Mouse (Mus musculus) ES-CJ7 (cell line): ENCODE measurements around the gene Fhdc1.

Experiments used
- DNase-seq: peaks from one replicate; pipeline ENCODE4 v3.0.0; 2011; ENCODE audit warnings: low read depth, low spot score

Gene Fhdc1

DNA sequence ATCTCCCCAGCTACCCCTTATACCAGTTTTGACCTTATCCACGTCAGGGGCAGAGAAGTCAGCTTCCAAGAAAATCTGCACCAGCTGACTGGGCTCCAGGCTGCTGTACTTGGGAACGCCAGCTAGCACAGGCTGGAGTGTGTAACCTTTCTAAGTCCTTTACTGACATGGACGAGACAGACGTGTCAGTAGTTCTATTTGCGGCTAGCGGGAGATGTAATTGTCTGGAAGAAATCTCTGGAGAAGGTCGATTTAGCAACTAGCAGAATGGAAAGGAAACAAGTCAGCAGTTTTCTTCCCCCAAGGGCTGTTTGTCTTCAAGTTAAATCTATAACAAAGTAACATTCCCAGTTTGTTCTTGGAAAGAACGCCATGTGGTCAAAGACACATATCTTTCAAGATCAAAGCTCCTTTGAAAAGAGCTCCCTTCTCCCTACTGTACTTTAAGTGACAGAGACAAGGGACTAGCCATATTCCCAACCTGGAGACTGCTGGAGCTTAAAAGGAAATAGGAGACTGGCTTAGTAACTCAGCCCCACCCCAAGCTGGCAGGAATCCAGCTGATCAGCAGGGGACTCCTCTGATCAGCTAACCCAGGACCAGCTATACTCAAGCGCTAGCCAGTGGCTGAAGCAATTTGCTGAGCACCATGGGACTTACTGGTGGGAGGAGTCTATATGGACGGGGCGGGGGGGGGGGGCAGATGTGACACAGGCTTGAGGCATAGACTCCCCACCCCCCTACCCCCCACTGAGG, 44.8 kb downstream of the Fhdc1 start:
- DNase-seq = peak; percentile 45

DNA sequence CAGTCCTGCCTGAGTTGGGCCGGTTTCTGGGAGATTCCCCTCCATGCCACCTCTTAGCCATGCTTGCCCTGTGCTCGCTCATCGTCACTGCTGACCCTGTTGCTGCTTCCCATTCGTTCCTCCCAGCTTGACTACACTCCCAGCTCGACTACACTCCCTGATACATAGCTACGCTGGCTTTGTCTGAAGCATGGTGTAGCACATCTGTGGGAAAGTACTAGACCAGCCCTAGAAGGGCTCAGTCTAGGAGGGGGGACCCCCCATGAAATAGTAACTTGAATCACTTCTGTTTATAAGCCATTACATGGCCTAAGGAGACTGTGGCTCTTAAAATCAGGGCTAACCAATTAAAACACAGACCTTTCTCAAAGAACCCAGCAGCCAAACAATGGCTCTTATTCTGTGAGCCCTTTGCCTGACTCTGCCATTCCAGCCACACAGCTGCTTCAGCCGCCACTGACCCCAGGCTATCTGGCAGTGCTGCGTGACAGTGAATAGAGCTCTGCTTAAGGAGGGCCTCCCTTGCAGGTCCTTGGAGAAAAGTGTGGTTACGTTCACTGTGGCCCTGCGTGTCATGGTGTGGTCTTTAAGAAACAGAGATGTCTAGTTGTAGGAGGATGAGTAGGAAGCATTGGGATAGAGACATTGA, 47.3 kb downstream of the Fhdc1 start:
- no peak for DNase-seq

GRCm38 (mm10) chr3:84431257-84431656, 49.0 kb downstream of the Fhdc1 start:
- DNase-seq = no peak

- DNase-seq = no peak
Observed at GRCm38 (mm10) chr3:84430152-84430551, 50.1 kb downstream of the Fhdc1 start.

DNA sequence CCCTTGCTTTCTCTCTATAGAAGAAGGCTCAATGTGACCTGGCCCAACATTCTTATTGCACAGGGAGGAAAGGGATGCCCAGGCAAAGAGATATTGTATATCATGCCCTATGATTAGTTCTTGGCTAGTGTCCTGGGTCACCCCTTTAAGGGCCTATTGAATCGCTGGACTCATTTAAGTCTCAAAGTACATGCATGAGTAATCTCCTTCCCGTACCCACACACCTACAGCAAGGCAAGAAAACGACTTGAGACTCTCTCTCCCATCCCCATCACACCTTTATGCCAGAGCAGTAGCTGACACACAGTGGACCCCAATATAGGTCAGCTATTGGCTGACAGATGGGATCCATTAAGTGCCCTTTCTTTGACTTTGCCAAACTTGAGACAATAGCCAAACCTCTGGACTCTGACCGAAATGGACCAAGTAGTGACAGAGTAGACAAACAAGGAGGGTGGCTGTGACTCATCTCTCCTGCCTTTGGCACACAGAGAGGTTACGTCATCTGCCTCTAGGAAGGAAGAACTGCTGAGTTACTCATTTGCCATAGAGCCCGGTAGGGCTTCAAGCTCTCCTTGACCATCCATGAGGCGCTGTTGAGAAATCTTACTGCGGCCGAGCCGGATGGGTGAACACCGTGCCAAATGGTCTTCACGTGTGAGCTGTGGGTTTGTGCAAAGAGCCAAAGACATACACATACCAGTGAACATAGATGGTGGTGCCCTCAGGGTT, 51.1 kb downstream of the Fhdc1 start:
- DNase-seq = no peak

- DNase-seq = no peak
Observed at GRCm38 (mm10) chr3:84427779-84428178, 52.5 kb downstream of the Fhdc1 start.

DNA sequence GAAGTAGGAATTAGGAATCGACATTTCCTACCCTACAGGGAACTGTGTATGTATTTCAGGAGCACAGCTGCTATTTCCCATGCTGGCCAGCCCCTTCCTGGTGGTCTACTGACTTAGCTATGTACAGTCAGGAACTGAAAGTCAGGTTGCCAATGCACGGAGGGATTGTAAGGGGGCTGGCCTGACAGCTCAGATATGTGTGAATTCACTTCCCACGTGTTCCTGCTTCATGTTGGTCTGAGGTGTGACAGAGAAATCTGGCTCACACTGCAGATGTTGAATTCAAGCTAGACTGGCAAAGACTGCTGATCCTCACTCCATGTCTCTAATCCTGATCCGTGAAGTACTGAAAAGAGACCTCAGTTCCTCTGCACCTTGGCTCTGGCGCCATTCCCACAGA, 57.9 kb downstream of the Fhdc1 start:
- DNase-seq = no peak

GRCm38 (mm10) chr3:84413868-84414267, 66.4 kb downstream of the Fhdc1 start:
- no peak for DNase-seq

DNA sequence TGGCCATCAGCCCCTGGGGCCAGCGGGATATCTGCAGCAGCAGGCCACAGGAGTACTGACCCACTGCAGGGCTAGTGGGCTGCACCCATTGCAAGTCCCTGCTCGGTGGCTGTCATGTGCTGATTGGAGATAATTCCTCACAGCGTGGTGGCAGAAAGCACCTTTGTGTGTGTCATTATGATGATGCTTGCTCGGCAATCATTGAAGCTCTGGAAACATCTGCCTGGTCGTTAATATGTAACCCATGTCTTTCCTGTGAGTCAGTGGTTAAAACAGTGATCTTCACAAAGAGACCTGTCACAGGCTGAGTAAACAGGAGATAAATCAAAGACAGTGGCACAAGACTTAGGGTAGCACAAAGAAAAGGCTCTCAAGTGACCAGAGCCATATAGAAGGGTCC, 67.3 kb downstream of the Fhdc1 start:
- no peak for DNase-seq

DNA sequence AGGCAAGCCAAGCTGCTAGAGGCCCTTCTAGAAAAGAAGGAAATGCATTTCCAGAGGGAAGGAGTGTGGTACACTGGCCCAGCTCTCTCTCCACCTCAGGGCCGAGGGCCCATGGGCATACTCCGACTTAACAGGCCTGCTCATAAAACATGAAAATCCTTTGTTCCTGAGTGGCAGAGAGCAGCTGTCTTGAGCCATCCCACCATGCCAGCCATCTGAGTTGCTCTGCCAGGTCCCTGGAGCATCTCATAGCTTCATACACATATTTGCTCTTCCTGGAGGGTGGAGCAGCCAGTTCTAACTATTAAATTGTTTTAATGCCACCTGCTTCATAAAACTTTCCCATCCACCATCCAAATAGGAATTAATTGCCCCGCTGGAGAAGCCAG, 70.8 kb downstream of the Fhdc1 start:
- DNase-seq = no peak

GRCm38 (mm10) chr3:84408756-84409473, 71.3 kb downstream of the Fhdc1 start:
- no peak for DNase-seq

DNA sequence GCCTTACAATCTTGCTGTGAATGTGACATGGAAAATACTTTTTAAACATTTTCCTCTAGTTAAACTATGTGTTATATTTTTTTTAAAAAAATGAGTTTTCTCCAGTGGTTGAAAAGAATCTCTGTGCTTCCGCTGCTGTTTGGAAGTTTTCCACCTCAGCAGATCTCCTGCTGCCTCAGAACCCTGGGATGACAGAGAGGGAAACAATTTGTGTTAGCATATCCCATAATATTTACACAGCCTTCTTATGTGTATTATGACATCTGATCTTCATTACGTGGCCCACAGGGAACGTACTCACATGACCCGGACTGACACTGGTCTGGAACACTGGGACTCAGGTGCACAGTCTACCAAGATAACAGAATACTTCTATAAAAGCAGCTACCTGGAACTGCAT, 74.7 kb downstream of the Fhdc1 start:
- no peak for DNase-seq

DNA sequence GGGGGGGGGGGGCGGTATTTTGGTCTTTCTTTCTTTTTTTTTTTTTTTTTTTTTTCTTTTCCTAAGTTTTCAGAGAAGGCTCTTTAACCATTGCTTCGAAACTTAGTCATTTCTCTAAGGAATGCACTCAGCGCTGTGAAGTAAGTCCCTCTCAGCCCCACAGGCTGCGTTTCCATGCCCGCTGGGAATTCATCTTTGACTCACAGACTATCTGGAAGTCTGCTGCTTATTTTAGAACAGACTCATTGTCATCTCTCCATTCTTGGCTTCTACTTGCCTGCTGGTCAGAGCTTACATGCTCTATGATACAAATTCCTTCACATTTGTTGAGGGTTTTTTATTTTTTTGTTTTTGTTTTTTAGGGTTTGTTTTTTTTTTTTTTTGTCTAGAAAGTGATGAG, 76.8 kb downstream of the Fhdc1 start:
- DNase-seq = no peak

DNA sequence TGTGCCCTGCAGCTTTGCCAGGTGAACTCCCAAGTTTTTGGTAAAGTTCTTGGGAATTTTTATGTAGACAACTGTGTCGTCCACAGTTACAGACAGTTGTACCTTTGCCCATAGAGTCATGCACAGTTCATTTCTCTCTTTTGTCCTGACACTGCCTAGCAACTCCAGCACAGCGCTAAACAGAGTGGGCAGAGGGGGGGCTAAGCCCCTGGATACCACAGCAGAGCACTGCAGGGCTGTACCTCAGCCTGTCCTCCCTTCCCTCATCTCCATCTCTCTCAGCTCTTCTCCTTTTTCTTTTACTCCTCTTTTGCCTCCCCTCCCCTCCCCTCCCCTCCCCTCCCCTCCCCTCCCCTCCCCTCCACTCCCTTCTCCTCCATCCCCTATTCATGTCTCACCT, 77.5 kb downstream of the Fhdc1 start:
- no peak for DNase-seq

- no peak for DNase-seq
Observed at GRCm38 (mm10) chr3:84397976-84398375, 82.3 kb downstream of the Fhdc1 start.

- DNase-seq = no peak
Observed at GRCm38 (mm10) chr3:84396240-84396639, 84.0 kb downstream of the Fhdc1 start.

- DNase-seq = no peak
Observed at GRCm38 (mm10) chr3:84395840-84396239, 84.4 kb downstream of the Fhdc1 start.

DNA sequence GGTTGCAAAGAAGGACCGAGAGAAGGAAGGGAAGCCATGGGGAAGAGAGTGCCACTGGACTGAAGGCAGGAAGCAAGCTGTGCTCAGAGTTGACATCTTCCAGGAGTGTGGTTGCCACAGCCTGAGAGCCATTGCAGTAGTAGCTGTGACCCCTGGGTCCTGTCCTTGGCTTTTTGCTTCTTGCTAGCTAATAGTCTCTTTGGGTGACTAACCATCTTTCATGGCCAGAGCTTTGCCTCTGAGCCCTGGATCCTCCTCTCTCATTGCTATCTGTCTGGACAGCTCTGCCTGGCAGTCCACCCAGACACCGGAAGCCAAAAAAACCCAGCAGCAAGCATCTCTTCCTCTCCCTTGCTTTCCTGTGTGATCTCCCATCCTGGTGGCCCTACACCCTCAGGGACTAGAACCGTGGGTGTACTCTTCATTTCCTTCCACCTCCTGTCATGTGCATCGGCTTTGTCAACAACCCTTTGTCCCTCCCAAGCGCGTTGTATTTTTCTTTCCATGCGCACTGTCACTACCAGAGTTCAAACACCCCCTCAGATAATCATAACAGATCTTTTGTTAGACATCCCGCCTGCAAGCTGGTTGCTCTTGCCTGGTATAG, 85.3 kb downstream of the Fhdc1 start:
- no peak for DNase-seq
